Mouse (Mus musculus) MEL (cell line): ENCODE measurements around the gene Lhfp. TPM values are rescaled to one million over a fixed set of nuclear protein-coding genes. Genes with fewer than 3 reads are reported as not detected.

Source experiments
- DNase-seq: peaks from one replicate; pipeline ENCODE4 v3.0.0; 2011; ENCODE audit warnings: low read depth, low spot score
- H3K27ac ChIP-seq: 2 replicates; pipeline ENCODE4 v1.5.1; 2012; ENCODE audit warnings: low read depth, mild to moderate bottlenecking, control low read depth, low read length, moderate library complexity; ENCODE audit not compliant: control insufficient read depth
- H3K27me3 ChIP-seq, 2 experiments: fragments of 150-350 bp in 1 of 2; sonication (generic) in 1 of 2; 2 replicates each; pipeline ENCODE4 v1.6.1; 2012; ENCODE audit warnings: low read length in 2 of 2, mild to moderate bottlenecking in 2 of 2, improper control_type of control experiment in 1 of 2, moderate library complexity in 1 of 2; ENCODE audit not compliant: insufficient read depth in 2 of 2, control insufficient read depth in 1 of 2
- H3K36me3 ChIP-seq, 2 experiments: 2 replicates each; pipeline ENCODE4 v1.6.1; 2012 to 2014; ENCODE audit warnings: low read length in 2 of 2, improper control_type of control experiment in 1 of 2, inconsistent platforms in 1 of 2, mild to moderate bottlenecking in 1 of 2; ENCODE audit not compliant: insufficient read depth in 2 of 2, control insufficient read depth in 1 of 2
- H3K4me1 ChIP-seq, 2 experiments: fragments of 150-350 bp in 1 of 2; sonication (generic) in 1 of 2; 2 replicates each; pipeline ENCODE4 v1.6.1; 2012; ENCODE audit warnings: low read length in 2 of 2, improper control_type of control experiment in 1 of 2, mild to moderate bottlenecking in 1 of 2; ENCODE audit not compliant: insufficient read depth in 2 of 2, control insufficient read depth in 1 of 2
- H3K4me3 ChIP-seq, 2 experiments: fragments of 150-350 bp in 1 of 2; sonication (generic) in 1 of 2; 2 replicates each; pipeline ENCODE4 v1.5.1; 2012; ENCODE audit warnings: low read depth in 2 of 2, low read length in 2 of 2, mild to moderate bottlenecking in 2 of 2, moderate library complexity in 2 of 2, control low read depth in 1 of 2, improper control_type of control experiment in 1 of 2; ENCODE audit not compliant: control insufficient read depth in 1 of 2, insufficient read depth in 1 of 2
- H3K79me2 ChIP-seq: 2 replicates; pipeline ENCODE4 v1.6.1; 2012; ENCODE audit warnings: mild to moderate bottlenecking, low read length, moderate library complexity; ENCODE audit not compliant: control insufficient read depth, poor library complexity, insufficient read depth
- H3K9ac ChIP-seq: 2 replicates; pipeline ENCODE4 v1.6.1; 2012; ENCODE audit warnings: low read depth, mild to moderate bottlenecking, control low read depth, low read length, moderate library complexity; ENCODE audit not compliant: control insufficient read depth, poor library complexity, severe bottlenecking
- H3K9me3 ChIP-seq: fragments of 150-350 bp; sonication (generic); replicated peaks from 2 replicates; pipeline ENCODE4 v1.6.1; 2012; ENCODE audit warnings: mild to moderate bottlenecking, low read length, improper control_type of control experiment, moderate library complexity; ENCODE audit not compliant: insufficient read depth
- CHD1 ChIP-seq: IDR thresholded peaks from 2 replicates; pipeline ENCODE4 v1.6.1; 2012; ENCODE audit warnings: low read depth, mild to moderate bottlenecking, inconsistent platforms, low read length, improper control_type of control experiment
- CHD2 ChIP-seq: IDR thresholded peaks from 2 replicates; pipeline ENCODE4 v1.6.1; 2011; ENCODE audit warnings: low read length, improper control_type of control experiment
- ELF1 ChIP-seq: IDR thresholded peaks from 2 replicates; pipeline ENCODE4 v1.6.1; 2014; ENCODE audit warnings: low read depth, mild to moderate bottlenecking, inconsistent platforms, low read length, improper control_type of control experiment, moderate library complexity
- GATA1 ChIP-seq: IDR thresholded peaks from 2 replicates; pipeline ENCODE4 v1.6.1; 2011; ENCODE audit warnings: low read depth, low read length, improper control_type of control experiment
- MAFK ChIP-seq: IDR thresholded peaks from 2 replicates; pipeline ENCODE4 v1.6.1; 2011; ENCODE audit warnings: low read depth, mild to moderate bottlenecking, low read length, improper control_type of control experiment, borderline replicate concordance
- MAX ChIP-seq: IDR thresholded peaks from 2 replicates; pipeline ENCODE4 v1.6.1; 2011; ENCODE audit warnings: low read length, improper control_type of control experiment
- MAZ ChIP-seq: IDR thresholded peaks from 2 replicates; pipeline ENCODE4 v1.6.1; 2012; ENCODE audit warnings: low read depth, mild to moderate bottlenecking, inconsistent platforms, low read length, improper control_type of control experiment
- MEF2A ChIP-seq: IDR thresholded peaks from 2 replicates; pipeline ENCODE4 v1.6.1; 2014; ENCODE audit warnings: low read depth, mild to moderate bottlenecking, inconsistent platforms, low read length, improper control_type of control experiment; ENCODE audit not compliant: poor library complexity, insufficient replicate concordance, severe bottlenecking; ENCODE audit errors: extremely low read depth
- MXI1 ChIP-seq: IDR thresholded peaks from 2 replicates; pipeline ENCODE4 v1.6.1; 2011; ENCODE audit warnings: mild to moderate bottlenecking, low read depth, low read length, improper control_type of control experiment
- MYB ChIP-seq: IDR thresholded peaks from 2 replicates; pipeline ENCODE4 v1.6.1; 2011; ENCODE audit warnings: mild to moderate bottlenecking, low read depth, low read length, improper control_type of control experiment
- POLR2AphosphoS2 ChIP-seq: IDR thresholded peaks from 2 replicates; pipeline ENCODE4 v1.6.1; 2011; ENCODE audit warnings: low read length, improper control_type of control experiment
- POLR2AphosphoS5 ChIP-seq: IDR thresholded peaks from 2 replicates; pipeline ENCODE4 v1.6.1; 2012; ENCODE audit warnings: low read depth, borderline replicate concordance, mild to moderate bottlenecking, inconsistent platforms, low read length, moderate library complexity, mixed read lengths
- RAD21 ChIP-seq: IDR thresholded peaks from 2 replicates; pipeline ENCODE4 v1.6.1; 2011; ENCODE audit warnings: mild to moderate bottlenecking, low read depth, low read length, improper control_type of control experiment
- RCOR1 ChIP-seq: IDR thresholded peaks from 2 replicates; pipeline ENCODE4 v1.6.1; 2012; ENCODE audit warnings: low read depth, mild to moderate bottlenecking, inconsistent platforms, low read length, improper control_type of control experiment
- SIN3A ChIP-seq: IDR thresholded peaks from 2 replicates; pipeline ENCODE4 v1.6.1; 2012; ENCODE audit warnings: low read length, improper control_type of control experiment, inconsistent platforms
- UBTF ChIP-seq: IDR thresholded peaks from 2 replicates; pipeline ENCODE4 v1.6.1; 2012; ENCODE audit warnings: low read depth, mild to moderate bottlenecking, inconsistent platforms, low read length, improper control_type of control experiment, moderate library complexity, borderline replicate concordance; ENCODE audit not compliant: insufficient read depth
- USF1 ChIP-seq: IDR thresholded peaks from 2 replicates; pipeline ENCODE4 v1.6.1; 2014; ENCODE audit warnings: low read depth, mild to moderate bottlenecking, inconsistent platforms, low read length, improper control_type of control experiment, moderate library complexity
- USF2 ChIP-seq, 2 experiments: IDR thresholded peaks; 2 replicates each; pipeline ENCODE4 v1.6.1; 2011 to 2012; ENCODE audit warnings: improper control_type of control experiment in 2 of 2, low read length in 2 of 2, borderline replicate concordance in 1 of 2, inconsistent platforms in 1 of 2, low read depth in 1 of 2, mild to moderate bottlenecking in 1 of 2; ENCODE audit not compliant: insufficient read depth in 1 of 2
- ZC3H11A ChIP-seq: IDR thresholded peaks from 2 replicates; pipeline ENCODE4 v1.6.1; 2012; ENCODE audit warnings: low read depth, mild to moderate bottlenecking, inconsistent platforms, low read length, improper control_type of control experiment
- ZKSCAN1 ChIP-seq: IDR thresholded peaks from 2 replicates; pipeline ENCODE4 v1.6.1; 2012; ENCODE audit warnings: low read depth, mild to moderate bottlenecking, inconsistent platforms, low read length, improper control_type of control experiment, moderate library complexity
- ZNF384 ChIP-seq: IDR thresholded peaks from 2 replicates; pipeline ENCODE4 v1.6.1; 2012; ENCODE audit warnings: low read depth, mild to moderate bottlenecking, inconsistent platforms, low read length, improper control_type of control experiment
- polyA plus RNA-seq, 2 experiments: library from polyadenylated mRNA; stranded (reverse) in 1 of 2; unstranded in 1 of 2; fragments of >175 nt in 1 of 2; fragments of >200 nt in 1 of 2; gene quantifications; 2 replicates each; pipeline versions ENCODE4 v1.2.1 to v1.2.4; 2012; ENCODE audit warnings: low replicate concordance in 2 of 2, low read depth in 1 of 2; ENCODE audit not compliant: insufficient read length in 2 of 2, insufficient read depth in 1 of 2, missing spikeins in 1 of 2
- total RNA-seq: library from RNA; depleted of rRNA; stranded (reverse); fragments of 300-350 nt; gene quantifications from 2 replicates; pipeline ENCODE4 v1.2.3, GENCODE M21; 2012

The Lhfp gene
- total and polyA plus RNA-seq, 3 experiments, result not detected

GRCm38 (mm10) chr3:53083717-53084116 lies 42.4 kb downstream of the Lhfp start:
- no peaks in the 10 kb centered on the region for H3K79me2 ChIP-seq
- no peak overlapping the region for H3K9ac ChIP-seq
- no peaks in the 10 kb centered on the region for H3K9me3 ChIP-seq
- H3K4me3 ChIP-seq, result no peak overlapping the region
- no peaks in the 10 kb centered on the region for H3K4me1 ChIP-seq
- H3K27ac ChIP-seq, result no peak overlapping the region
- H3K36me3 ChIP-seq, result no peaks in the 10 kb centered on the region
- no peak for DNase-seq
- no peaks in the 10 kb centered on the region for H3K27me3 ChIP-seq
- no peak for TF ChIP-seq CHD2
- no peak for TF ChIP-seq MAX
- TF ChIP-seq MAZ, result no peak
- TF ChIP-seq MAFK, result no peak
- no peak for TF ChIP-seq GATA1
- TF ChIP-seq POLR2AphosphoS5, result no peak
- no peak for TF ChIP-seq RAD21
- TF ChIP-seq ZNF384, result no peak
- no peak for TF ChIP-seq ELF1
- TF ChIP-seq ZKSCAN1, result no peak
- no peak for TF ChIP-seq MEF2A
- no peak for TF ChIP-seq USF1

- no peaks in the 10 kb centered on the region for H3K27me3 ChIP-seq
- no peak overlapping the region for H3K4me3 ChIP-seq
- no peaks in the 10 kb centered on the region for H3K36me3 ChIP-seq
- no peaks in the 10 kb centered on the region for H3K4me1 ChIP-seq
- no peak overlapping the region for H3K9ac ChIP-seq
- DNase-seq, result no peak
- no peak overlapping the region for H3K27ac ChIP-seq
- H3K9me3 ChIP-seq, result no peaks in the 10 kb centered on the region
- no peak for TF ChIP-seq MXI1
- TF ChIP-seq ELF1, result no peak
- no peak for TF ChIP-seq UBTF
- TF ChIP-seq POLR2AphosphoS5, result no peak
- no peak for TF ChIP-seq USF2 (IDR thresholded peaks at IDR 0.05; ENCODE audit: borderline replicate concordance in 1 of 2, insufficient read depth in 1 of 2, low read depth in 1 of 2, low read length in 2 of 2)
- TF ChIP-seq MAFK, result no peak
- TF ChIP-seq ZC3H11A, result no peak
- no peak for TF ChIP-seq POLR2AphosphoS2
- no peak for TF ChIP-seq GATA1
- TF ChIP-seq MAZ, result no peak
- TF ChIP-seq SIN3A, result no peak
- TF ChIP-seq RCOR1, result no peak
- no peak for TF ChIP-seq MYB
- TF ChIP-seq CHD1, result no peak
- H3K79me2 ChIP-seq, result no peaks in the 10 kb centered on the region
These were observed 43.5 kb downstream of the Lhfp start for GRCm38 (mm10) chr3:53084806-53085205.
